ENCODE assay signal across 21 mouse cellular contexts in the genomic region with DNA sequence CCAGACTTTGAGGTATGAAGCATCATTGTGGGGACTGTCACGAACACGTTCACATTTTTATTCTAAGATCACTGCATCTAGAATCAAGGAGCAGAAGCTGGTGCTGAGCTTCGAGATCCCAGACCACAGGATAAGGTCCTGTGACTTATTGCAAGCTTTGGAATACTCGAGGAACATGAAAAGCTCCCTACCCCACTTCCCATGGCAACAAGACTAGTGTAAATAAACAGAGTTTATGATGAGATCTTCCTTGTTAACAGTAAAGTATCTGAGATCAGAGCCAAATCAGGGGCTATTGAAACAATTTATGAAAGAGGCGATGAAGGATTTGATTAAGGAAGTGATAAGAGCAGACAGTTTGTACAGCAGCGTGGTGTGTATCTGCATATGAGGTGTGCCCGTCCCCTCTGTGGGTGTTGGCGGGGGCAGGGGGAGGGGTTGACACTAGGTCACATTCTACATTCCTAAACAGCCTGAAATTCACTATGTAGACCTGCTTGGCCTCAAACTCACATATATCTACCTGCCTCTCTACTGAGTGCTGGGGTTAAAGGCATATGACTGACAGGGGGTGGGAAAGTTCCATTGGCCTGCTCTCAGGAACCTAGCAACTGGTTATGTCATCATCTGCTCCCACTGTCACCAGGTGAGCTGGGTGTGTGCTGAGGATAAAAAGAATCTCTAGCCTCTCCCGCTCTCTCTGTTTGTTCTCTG. TPM values are rescaled to one million over a fixed set of nuclear protein-coding genes. Genes with fewer than 3 reads are reported as not detected.
"Had no signal": no experiment of that assay in that cellular context is flagged by ENCODE, and none has a peak within 500 bp of the region (broad histone marks: within the 10 kb centered on the region; RNA-seq: fewer than 3 reads in every experiment).

No protein-coding gene starts in this region.

- DNase-seq: kidney, adult 11 months; kidney, postnatal 10 days; kidney, postnatal 4 days; left cerebral cortex, postnatal 4 days; lung, adult 2 months; right cerebral cortex, adult 18-20 months; thymus, postnatal 4 days had no signal

- H3K36me3 ChIP-seq: limb, embryonic 13.5 days; midbrain, embryonic 13.5 days; neural tube, embryonic 15.5 days had no signal

- H3K4me3 ChIP-seq: limb, embryonic 13.5 days; midbrain, embryonic 13.5 days; myocyte; neural tube, embryonic 15.5 days had no signal

- H3K4me1 ChIP-seq: limb, embryonic 13.5 days; midbrain, embryonic 13.5 days; neural tube, embryonic 15.5 days had no signal

- H3K4me2 ChIP-seq: limb, embryonic 13.5 days; midbrain, embryonic 13.5 days; neural tube, embryonic 15.5 days had no signal

- H3K9ac ChIP-seq: limb, embryonic 13.5 days; liver, embryonic 14.5 days; midbrain, embryonic 13.5 days; neural tube, embryonic 15.5 days had no signal

- H3K27me3 ChIP-seq: limb, embryonic 13.5 days; midbrain, embryonic 13.5 days; neural tube, embryonic 15.5 days had no signal

- H3K27ac ChIP-seq: limb, embryonic 13.5 days; liver, embryonic 14.5 days; midbrain, embryonic 13.5 days; neural tube, embryonic 15.5 days; stomach, postnatal 0 days had no signal

- H3K9me3 ChIP-seq: limb, embryonic 13.5 days; midbrain, embryonic 13.5 days; neural tube, embryonic 15.5 days had no signal

- ATAC-seq: midbrain, embryonic 13.5 days had no signal

RNA-seq across cellular contexts. Expression of a gene that starts 19.1 kb away (rescaled TPM):
- total RNA-seq: layer of hippocampus, adult 8-10 months; layer of hippocampus, postnatal 14 days; left cerebral cortex, adult 18-20 months; left cerebral cortex, postnatal 10 days; left cerebral cortex, postnatal 4 days; liver, adult 2 months; megakaryocyte-erythroid progenitor cell, adult 5-6 weeks had no signal
- polyA plus RNA-seq: kidney, embryonic 14.5 days; limb, embryonic 13.5 days; liver, adult 2 months; liver, embryonic 14.5 days; myocyte; neural tube, embryonic 11.5 days; neural tube, embryonic 15.5 days had no signal

RNA-seq across cellular contexts. Expression of a gene that starts 21.8 kb away (rescaled TPM):
- total RNA-seq: layer of hippocampus, adult 8-10 months; layer of hippocampus, postnatal 14 days; left cerebral cortex, adult 18-20 months; left cerebral cortex, postnatal 10 days; liver, adult 2 months; megakaryocyte-erythroid progenitor cell, adult 5-6 weeks had no signal
- polyA plus RNA-seq: liver, adult 2 months; liver, embryonic 14.5 days; myocyte had no signal
